Mouse (Mus musculus): Measurements from ENCODE around the gene Mdfic. TPM values are rescaled to one million over a fixed set of nuclear protein-coding genes. Genes with fewer than 3 reads are reported as not detected.

The Mdfic gene
- polyA plus RNA-seq, 2 experiments = 0.98 to 1.9 TPM

DNA sequence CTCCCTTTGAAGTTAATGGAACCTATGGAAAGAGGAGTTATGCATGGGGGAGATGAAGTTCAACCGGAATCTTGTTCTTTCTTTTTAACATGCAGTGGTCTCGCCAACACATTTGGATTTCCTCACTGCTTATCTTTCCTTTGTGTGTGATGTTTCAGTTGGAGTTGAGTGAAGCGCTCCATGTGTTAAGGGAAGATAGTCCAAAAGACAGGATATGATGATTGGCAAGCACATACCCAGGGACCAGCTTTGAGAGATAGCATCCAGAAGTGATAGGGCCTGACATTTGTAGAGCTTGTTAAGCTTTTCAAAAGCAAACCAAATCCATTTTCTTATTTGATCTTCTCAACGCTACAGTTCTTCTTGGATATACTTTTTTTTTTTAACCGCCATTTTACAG, 86.9 kb downstream of the Mdfic start:
- DNase-seq (ENCODE audit: low read depth in 3 of 3, low spot score in 3 of 3) = no peak
- Histone ChIP-seq H3K9ac (replicated peaks) (no peak overlapping the region), H3K9me3 (ENCODE audit: control insufficient read depth, low read length) (no peaks in the 10 kb centered on the region), H3K36me3 (replicated peaks; ENCODE audit: control insufficient read depth, insufficient read depth, low read depth) (no peaks in the 10 kb centered on the region), H3K4me3 (ENCODE audit: insufficient read depth in 1 of 2, low read depth in 2 of 2, low read length in 2 of 2) (no peak overlapping the region), H3K27me3 (ENCODE audit: control insufficient read depth, insufficient read depth, low read length) (no peaks in the 10 kb centered on the region), H3K4me2 (ENCODE audit: low read depth) (no peak overlapping the region), H3K27ac (no peak overlapping the region), H3K4me1 (replicated peaks; ENCODE audit: control insufficient read depth in 2 of 2, insufficient read depth in 2 of 2, low read length in 1 of 2) (no peaks in the 10 kb centered on the region)
- no peak for ATAC-seq (ENCODE audit: insufficient read depth)
- WGBS (ENCODE audit: insufficient replicate concordance) = 49% methylated on average over 5 of the region's 5 CpGs
- TF ChIP-seq EP300 (IDR thresholded peaks at IDR 0.05; ENCODE audit: low read depth) (no peak), CTCF (IDR thresholded peaks at IDR 0.05; ENCODE audit: low read depth) (no peak)

DNA sequence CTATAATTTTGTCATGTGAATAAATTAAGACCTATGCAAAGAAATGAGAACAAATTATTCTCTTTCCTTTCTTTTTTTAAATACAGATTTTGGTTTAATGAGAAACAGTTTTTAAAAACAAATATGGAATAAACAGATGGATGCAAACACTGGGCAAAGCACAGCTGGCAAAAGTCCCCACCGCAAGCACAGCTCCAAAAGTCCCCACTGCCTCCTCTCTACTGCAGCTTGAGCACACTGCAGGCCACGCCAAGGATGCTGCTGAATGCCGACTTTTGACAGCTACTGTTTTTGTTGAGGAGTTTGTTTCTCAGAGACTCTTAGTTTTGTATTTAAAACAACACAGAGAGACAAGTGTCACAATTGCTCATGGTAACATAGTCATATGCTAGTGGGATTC, 104.8 kb downstream of the Mdfic start:
- Histone ChIP-seq H3K4me3 (ENCODE audit: insufficient read depth in 1 of 2, low read depth in 2 of 2, low read length in 2 of 2) (no peak overlapping the region), H3K4me1 (replicated peaks; ENCODE audit: control insufficient read depth in 2 of 2, insufficient read depth in 2 of 2, low read length in 1 of 2) (no peaks in the 10 kb centered on the region), H3K27ac (no peak overlapping the region), H3K36me3 (replicated peaks; ENCODE audit: control insufficient read depth, insufficient read depth, low read depth) (no peaks in the 10 kb centered on the region), H3K9ac (replicated peaks) (no peak overlapping the region), H3K9me3 (ENCODE audit: control insufficient read depth, low read length) (no peaks in the 10 kb centered on the region), H3K27me3 (ENCODE audit: control insufficient read depth, insufficient read depth, low read length) (no peaks in the 10 kb centered on the region), H3K4me2 (ENCODE audit: low read depth) (no peak overlapping the region)
- no peak for DNase-seq (ENCODE audit: low read depth in 3 of 3, low spot score in 3 of 3)
- TF ChIP-seq CTCF (IDR thresholded peaks at IDR 0.05; ENCODE audit: low read depth) = no peak
- TF ChIP-seq EP300 (IDR thresholded peaks at IDR 0.05; ENCODE audit: low read depth) = no peak
- no peak for ATAC-seq (ENCODE audit: insufficient read depth)
- WGBS (ENCODE audit: insufficient replicate concordance) = 61% methylated on average over 3 of the region's 3 CpGs

DNA sequence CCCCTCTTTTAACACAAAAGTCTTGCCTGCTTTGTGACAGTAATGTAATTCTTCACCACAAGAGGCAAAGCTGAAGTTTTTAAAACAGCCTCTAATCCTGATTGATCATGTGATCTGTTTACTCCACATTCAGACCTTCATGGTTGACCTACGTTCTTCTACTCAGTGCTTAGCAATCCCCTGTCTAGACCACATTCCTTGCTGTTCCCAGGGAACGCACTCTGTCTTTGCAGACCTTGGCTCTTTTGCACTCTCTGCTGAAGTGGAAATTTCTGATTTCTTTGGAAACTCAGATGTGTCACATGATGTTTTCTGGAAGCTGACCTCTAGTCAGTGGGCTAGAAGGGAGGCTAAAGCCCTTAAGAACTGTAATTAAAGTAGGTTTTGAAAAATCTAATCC, 109.4 kb downstream of the Mdfic start:
- Histone ChIP-seq H3K4me3 (ENCODE audit: insufficient read depth in 1 of 2, low read depth in 2 of 2, low read length in 2 of 2) (no peak overlapping the region), H3K27ac (no peak overlapping the region), H3K4me1 (replicated peaks; ENCODE audit: control insufficient read depth in 2 of 2, insufficient read depth in 2 of 2, low read length in 1 of 2) (no peaks in the 10 kb centered on the region), H3K9me3 (ENCODE audit: control insufficient read depth, low read length) (no peaks in the 10 kb centered on the region), H3K27me3 (ENCODE audit: control insufficient read depth, insufficient read depth, low read length) (no peaks in the 10 kb centered on the region), H3K36me3 (replicated peaks; ENCODE audit: control insufficient read depth, insufficient read depth, low read depth) (no peaks in the 10 kb centered on the region), H3K4me2 (ENCODE audit: low read depth) (no peak overlapping the region), H3K9ac (replicated peaks) (no peak overlapping the region)
- ATAC-seq (ENCODE audit: insufficient read depth) = no peak
- TF ChIP-seq CTCF (IDR thresholded peaks at IDR 0.05; ENCODE audit: low read depth) = no peak
- TF ChIP-seq EP300 (IDR thresholded peaks at IDR 0.05; ENCODE audit: low read depth) = no peak
- WGBS (ENCODE audit: insufficient replicate concordance) = 51% methylated on average over 2 of the region's 2 CpGs
- DNase-seq (ENCODE audit: low read depth in 3 of 3, low spot score in 3 of 3) = no peak

DNA sequence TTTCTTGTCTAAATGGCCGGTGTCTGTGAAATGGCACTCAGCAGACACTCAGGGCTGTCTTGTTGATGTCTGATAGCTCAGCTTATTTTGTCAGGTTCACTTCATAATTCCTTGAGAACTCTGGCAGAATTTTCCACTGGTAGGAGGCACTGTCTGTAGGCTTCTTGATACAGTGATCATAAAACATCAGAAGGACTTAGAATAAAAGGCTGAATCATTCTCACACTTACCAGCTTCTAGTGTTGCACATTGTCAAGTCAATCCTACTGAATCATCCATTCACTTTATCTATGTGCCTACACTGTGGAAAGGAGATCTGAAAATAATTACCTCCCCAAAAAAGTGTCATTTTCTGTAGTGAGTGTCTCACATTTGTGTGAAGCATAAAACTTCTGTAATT, 110.2 kb downstream of the Mdfic start:
- Histone ChIP-seq H3K27ac (no peak overlapping the region), H3K4me3 (ENCODE audit: insufficient read depth in 1 of 2, low read depth in 2 of 2, low read length in 2 of 2) (no peak overlapping the region), H3K9me3 (ENCODE audit: control insufficient read depth, low read length) (no peaks in the 10 kb centered on the region), H3K4me1 (replicated peaks; ENCODE audit: control insufficient read depth in 2 of 2, insufficient read depth in 2 of 2, low read length in 1 of 2) (no peaks in the 10 kb centered on the region), H3K27me3 (ENCODE audit: control insufficient read depth, insufficient read depth, low read length) (no peaks in the 10 kb centered on the region), H3K9ac (replicated peaks) (no peak overlapping the region), H3K36me3 (replicated peaks; ENCODE audit: control insufficient read depth, insufficient read depth, low read depth) (no peaks in the 10 kb centered on the region), H3K4me2 (ENCODE audit: low read depth) (no peak overlapping the region)
- 57% methylated on average over 1 of the region's 1 CpGs for WGBS (ENCODE audit: insufficient replicate concordance)
- no peak for ATAC-seq (ENCODE audit: insufficient read depth)
- no peak for DNase-seq (ENCODE audit: low read depth in 3 of 3, low spot score in 3 of 3)
- TF ChIP-seq CTCF (IDR thresholded peaks at IDR 0.05; ENCODE audit: low read depth) (no peak), EP300 (IDR thresholded peaks at IDR 0.05; ENCODE audit: low read depth) (no peak)

DNA sequence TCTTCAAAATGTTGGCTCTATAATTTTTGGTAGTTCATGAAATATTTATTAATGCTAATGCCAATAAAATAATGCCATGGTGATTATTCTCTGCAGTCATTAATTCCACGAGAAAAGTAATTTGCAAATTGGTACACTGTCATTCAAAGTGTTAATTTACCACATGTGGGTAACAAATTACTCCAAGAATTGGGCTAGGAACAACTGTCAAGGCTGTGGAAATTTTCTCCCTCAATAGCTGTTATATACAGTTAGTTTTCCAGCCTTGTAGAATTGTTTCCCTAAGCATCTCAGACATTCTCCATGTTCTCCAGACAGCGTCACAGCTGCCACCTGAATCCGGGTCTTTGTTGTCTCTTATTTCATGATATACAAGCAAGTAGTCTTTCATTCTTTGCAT, 117.2 kb downstream of the Mdfic start:
- Histone ChIP-seq H3K4me2 (ENCODE audit: low read depth) (no peak overlapping the region), H3K27me3 (ENCODE audit: control insufficient read depth, insufficient read depth, low read length) (no peaks in the 10 kb centered on the region), H3K4me3 (ENCODE audit: insufficient read depth in 1 of 2, low read depth in 2 of 2, low read length in 2 of 2) (no peak overlapping the region), H3K9ac (replicated peaks) (no peak overlapping the region), H3K36me3 (replicated peaks; ENCODE audit: control insufficient read depth, insufficient read depth, low read depth) (no peaks in the 10 kb centered on the region), H3K9me3 (ENCODE audit: control insufficient read depth, low read length) (no peaks in the 10 kb centered on the region), H3K27ac (no peak overlapping the region), H3K4me1 (replicated peaks; ENCODE audit: control insufficient read depth in 2 of 2, insufficient read depth in 2 of 2, low read length in 1 of 2) (no peaks in the 10 kb centered on the region)
- TF ChIP-seq EP300 (IDR thresholded peaks at IDR 0.05; ENCODE audit: low read depth) (no peak), CTCF (IDR thresholded peaks at IDR 0.05; ENCODE audit: low read depth) (no peak)
- WGBS (ENCODE audit: insufficient replicate concordance) = 59% methylated on average over 3 of the region's 3 CpGs
- no peak for DNase-seq (ENCODE audit: low read depth in 3 of 3, low spot score in 3 of 3)
- ATAC-seq (ENCODE audit: insufficient read depth) = no peak
